Mouse (Mus musculus) CD4-positive, CD25-positive, alpha-beta regulatory T cell, adult 4 months (primary cell): ENCODE measurements around the gene Esp1. TPM values are rescaled to one million over a fixed set of nuclear protein-coding genes. Genes with fewer than 3 reads are reported as not detected.
"Not testable (repeated sequence)": the region's sequence is repeated elsewhere in the genome, so short reads cannot be mapped to it uniquely, and the experiment has no call there.

Experiments
- ATAC-seq: one replicate; pipeline ENCODE4 v1.8.0; 2017
- polyA plus RNA-seq, 2 experiments: library from polyadenylated mRNA; unstranded; fragments of 100-300 nt; shearing (Covaris generic); gene quantifications; one replicate each; pipeline ENCODE4 v1.2.1; 2017

Esp1 gene
- polyA plus RNA-seq = not detected

DNA sequence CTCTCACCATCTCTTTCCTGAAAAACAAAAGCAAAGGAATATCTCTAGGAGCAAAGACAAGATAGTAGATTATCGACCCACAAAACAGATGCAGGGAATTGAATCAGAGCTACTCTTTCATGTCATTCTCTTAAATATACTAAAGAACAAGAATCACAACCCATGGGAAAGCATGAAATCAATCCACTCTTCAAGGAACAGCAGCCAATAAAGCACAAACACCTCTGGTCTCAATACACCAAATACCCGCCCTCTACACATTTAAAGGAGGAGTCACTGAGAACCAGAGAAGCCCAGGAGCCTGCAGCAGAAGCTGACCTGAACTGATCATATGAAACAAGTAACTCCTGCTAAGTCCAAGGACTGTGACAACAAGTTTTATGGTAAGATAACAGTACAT, at the start of gene Esp1:
Gene Esp1, plus strand, starts transcription at position 301 of the 400 bp plus-strand sequence.
- ATAC-seq = no peak

GRCm38 (mm10) chr17:40716273-40716672, 10.6 kb upstream of the Esp1 start:
- no peak for ATAC-seq

DNA sequence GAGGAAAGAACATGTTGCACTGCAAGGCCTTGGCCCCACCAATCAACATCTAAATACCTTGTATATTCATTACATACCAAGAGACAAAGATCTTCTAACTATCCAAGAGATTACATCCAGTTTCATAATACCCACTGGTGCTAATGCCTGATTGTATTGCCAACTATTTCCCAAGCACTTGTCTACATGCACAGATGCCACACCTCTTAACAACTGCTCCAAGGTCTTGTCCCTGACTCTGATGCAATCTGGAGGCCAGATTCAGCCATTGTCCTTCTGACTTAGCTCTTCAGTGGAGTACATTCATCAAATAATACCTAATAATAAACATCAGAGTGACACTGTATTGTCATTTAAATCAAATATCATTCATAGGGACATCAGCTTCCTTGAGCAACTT, 9.9 kb upstream of the Esp1 start:
- not testable (repeated sequence) for ATAC-seq

- ATAC-seq = no peak
Observed at GRCm38 (mm10) chr17:40731296-40731695, 4.4 kb downstream of the Esp1 start.

- no peak for ATAC-seq
Observed at GRCm38 (mm10) chr17:40731724-40732123, 4.8 kb downstream of the Esp1 start.

DNA sequence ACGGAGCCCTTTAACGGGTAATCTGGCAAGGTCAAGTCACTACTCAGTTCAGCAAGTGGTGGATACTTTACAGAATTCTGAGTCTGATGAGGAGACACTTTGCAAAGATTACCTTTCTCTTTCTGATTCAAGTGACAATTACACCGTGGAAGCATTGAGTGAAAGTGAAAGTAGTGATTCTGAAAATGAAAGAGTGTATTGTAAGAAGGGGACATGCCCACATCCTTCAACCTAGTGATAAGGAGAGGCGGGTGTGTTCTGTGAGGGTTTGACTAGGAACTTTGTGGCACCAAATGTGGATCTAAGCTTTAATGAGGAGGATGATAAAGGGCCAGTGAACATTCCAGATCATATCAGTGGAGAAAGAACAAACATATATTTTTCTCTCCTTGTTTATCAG, 36.7 kb downstream of the Esp1 start:
- ATAC-seq = peak; percentile 88

DNA sequence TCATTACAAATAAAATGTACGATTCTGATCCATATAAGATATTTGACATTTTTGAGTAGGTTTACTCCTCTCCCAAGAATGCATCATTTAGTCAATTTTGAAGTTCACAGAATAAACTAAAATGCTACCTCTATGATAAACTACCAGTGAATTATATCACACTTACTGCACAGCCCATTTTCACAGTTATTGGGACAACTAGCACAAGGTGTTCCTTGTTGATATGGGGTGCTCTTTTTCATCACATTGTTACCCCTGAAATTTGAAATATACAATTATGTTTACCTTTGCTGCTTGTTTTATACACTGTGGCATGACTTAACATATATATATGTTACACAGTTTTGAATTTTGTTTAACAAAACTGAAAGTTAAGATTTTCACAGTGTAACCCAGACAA, 40.2 kb downstream of the Esp1 start:
- no peak for ATAC-seq

Other genes with a start within 250 kb of the Esp1 start
- gene Esp8, start 207.1 kb upstream of the Esp1 start, polyA plus RNA-seq = not detected
- gene Esp6, start 165.6 kb upstream of the Esp1 start, polyA plus RNA-seq = not detected
- not detected for gene Esp4, start 128.5 kb upstream of the Esp1 start, polyA plus RNA-seq
- gene Esp3, start 95.0 kb upstream of the Esp1 start, polyA plus RNA-seq = not detected
- gene Crisp2, start 79.9 kb downstream of the Esp1 start, polyA plus RNA-seq = not detected
- not detected for gene Rhag, start 84.0 kb downstream of the Esp1 start, polyA plus RNA-seq
- gene 9130008F23Rik, start 153.4 kb downstream of the Esp1 start, polyA plus RNA-seq = 1 to 10 TPM in 1 of 2 experiments, under 1 TPM in 1; 0.30 to 1.2 TPM
- not detected for gene Glyatl3, start 187.2 kb downstream of the Esp1 start, polyA plus RNA-seq
- 10 to 100 TPM; 18.3 to 19.6 TPM for gene Mut, start 207.6 kb downstream of the Esp1 start, polyA plus RNA-seq
- 10 to 100 TPM; 34.2 to 35.1 TPM for gene Cenpq, start 207.9 kb downstream of the Esp1 start, polyA plus RNA-seq